Mouse (Mus musculus) liver, embryonic 11.5 days (tissue): ENCODE data around the gene Fbln2. TPM values are rescaled to one million over a fixed set of nuclear protein-coding genes. Genes with fewer than 3 reads are reported as not detected.

Source experiments
- ATAC-seq: fragments of 200-750 bp; cut with Nextera tagmentation; replicated peaks from 2 replicates; pipeline ENCODE4 v1.8.0; 2017; ENCODE audit warnings: moderate number of reproducible peaks, mild to moderate bottlenecking, moderate TSS enrichment, moderate library complexity; ENCODE audit not compliant: low FRiP score
- DNase-seq: peaks from one replicate; pipeline ENCODE4 v3.0.0-alpha.2; 2017; ENCODE audit warnings: low spot score
- H3K27ac ChIP-seq: fragments of 300-500 bp; sonication (generic); 2 replicates; pipeline ENCODE4 v1.5.1; 2014; ENCODE audit warnings: mild to moderate bottlenecking, low read depth, low read length, control low read depth
- H3K27me3 ChIP-seq: fragments of 300-500 bp; sonication (generic); replicated peaks from 2 replicates; pipeline ENCODE4 v1.6.1; 2014; ENCODE audit warnings: low read length, mixed read lengths; ENCODE audit not compliant: control insufficient read depth, insufficient read depth
- H3K36me3 ChIP-seq: fragments of 300-500 bp; sonication (generic); 2 replicates; pipeline ENCODE4 v1.6.1; 2014; ENCODE audit warnings: mild to moderate bottlenecking, low read length, moderate library complexity, mixed read lengths; ENCODE audit not compliant: control insufficient read depth, insufficient read depth
- H3K4me1 ChIP-seq: fragments of 300-500 bp; sonication (generic); replicated peaks from 2 replicates; pipeline ENCODE4 v1.6.1; 2014; ENCODE audit warnings: low read length, mixed read lengths; ENCODE audit not compliant: control insufficient read depth, insufficient read depth
- H3K4me2 ChIP-seq: fragments of 300-500 bp; sonication (generic); 2 replicates; pipeline ENCODE4 v1.6.1; 2014; ENCODE audit warnings: mild to moderate bottlenecking, control low read depth, moderate library complexity
- H3K4me3 ChIP-seq: fragments of 300-500 bp; sonication (generic); 2 replicates; pipeline ENCODE4 v1.5.1; 2014; ENCODE audit warnings: low read depth, low read length, control low read depth
- H3K9ac ChIP-seq: fragments of 300-500 bp; sonication (generic); 2 replicates; pipeline ENCODE4 v1.6.1; 2014; ENCODE audit warnings: low read depth, low read length, control low read depth
- H3K9me3 ChIP-seq: fragments of 300-500 bp; sonication (generic); 2 replicates; pipeline ENCODE4 v1.6.1; 2016; ENCODE audit warnings: low read length, inconsistent platforms, mixed read lengths; ENCODE audit not compliant: control insufficient read depth
- WGBS: fragments of 180-500 bp; shearing (Covaris S2); extraction: QIAGEN DNeasy Blood & Tissue Kit; methylation state at CpG from one replicate; pipeline ENCODE4 v1.1.7; 2014; 5-methylcytosine and 5-hydroxymethylcytosine counted together
- polyA plus RNA-seq: library from polyadenylated mRNA; unstranded; fragments of >200 nt; fragmentation: Nextera tagmentation; extraction: Ambion mirVana; gene quantifications from 2 replicates; pipeline ENCODE4 v1.2.1, GENCODE M21; 2014

Gene Fbln2
- polyA plus RNA-seq, 1 experiment from 2014 or later: 33.3 TPM

DNA sequence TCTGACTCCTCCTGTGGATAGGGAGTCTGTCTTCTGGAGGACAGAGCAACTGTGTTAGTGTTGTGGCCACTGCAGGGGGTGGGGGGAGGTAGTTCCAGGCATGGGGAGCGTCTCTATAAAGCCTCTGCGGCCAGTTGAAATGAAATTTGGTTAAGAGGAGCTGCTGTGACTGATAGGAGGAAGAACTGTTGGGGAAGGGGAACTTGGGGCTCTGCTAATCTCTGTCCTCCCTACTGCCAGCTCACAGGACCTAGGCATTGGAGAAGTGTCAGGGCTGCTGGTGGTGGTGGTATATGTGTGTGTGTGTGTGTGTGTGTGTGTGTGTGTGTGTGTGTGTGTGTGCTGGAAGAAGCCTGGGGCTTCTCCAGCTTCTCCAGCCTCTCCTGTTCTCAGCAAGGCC is 25.0 kb downstream of the Fbln2 start:
- Histone ChIP-seq H3K4me2 (no peak overlapping the region), H3K27ac (no peak overlapping the region), H3K9me3 (no peaks in the 10 kb centered on the region), H3K4me1 (peaks cover 7% of the 10 kb centered on the region; the same call in 1 of the 2 replicates), H3K27me3 (no peaks in the 10 kb centered on the region), H3K9ac (no peak overlapping the region), H3K4me3 (no peak overlapping the region), H3K36me3 (no peaks in the 10 kb centered on the region)
- WGBS: 43% methylated on average over 2 of the region's 2 CpGs
- DNase-seq (no peak), ATAC-seq (no peak)

DNA sequence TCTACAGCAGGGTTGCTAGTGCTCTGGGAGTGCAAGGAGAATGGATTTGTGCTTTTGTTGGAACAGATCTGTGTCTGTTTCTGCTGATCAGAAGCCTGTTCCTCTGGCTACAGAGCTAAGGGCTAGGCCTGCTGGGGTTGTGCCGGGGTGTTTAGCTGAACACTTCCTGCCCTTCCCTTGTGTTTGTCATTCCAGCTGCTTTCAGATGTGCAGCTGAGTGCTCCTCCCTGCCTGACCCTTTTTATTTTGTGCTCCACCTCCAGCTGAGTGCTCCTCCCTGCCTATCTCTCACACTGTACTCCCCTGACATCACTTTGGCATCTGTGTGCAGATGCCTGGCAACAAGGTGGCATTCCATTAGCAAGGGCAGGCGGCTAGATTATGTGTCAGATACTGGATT is 28.3 kb downstream of the Fbln2 start:
- WGBS: 59% methylated on average over 2 of the region's 2 CpGs
- Histone ChIP-seq H3K9ac (no peak overlapping the region), H3K36me3 (no peaks in the 10 kb centered on the region), H3K4me1 (peaks cover 6% of the 10 kb centered on the region; the same call in 1 of the 2 replicates), H3K27ac (no peak overlapping the region), H3K9me3 (no peaks in the 10 kb centered on the region), H3K4me2 (no peak overlapping the region), H3K4me3 (no peak overlapping the region), H3K27me3 (peaks cover 4% of the 10 kb centered on the region; the same call in 1 of the 2 replicates)
- ATAC-seq: no peak
- no peak for DNase-seq

DNA sequence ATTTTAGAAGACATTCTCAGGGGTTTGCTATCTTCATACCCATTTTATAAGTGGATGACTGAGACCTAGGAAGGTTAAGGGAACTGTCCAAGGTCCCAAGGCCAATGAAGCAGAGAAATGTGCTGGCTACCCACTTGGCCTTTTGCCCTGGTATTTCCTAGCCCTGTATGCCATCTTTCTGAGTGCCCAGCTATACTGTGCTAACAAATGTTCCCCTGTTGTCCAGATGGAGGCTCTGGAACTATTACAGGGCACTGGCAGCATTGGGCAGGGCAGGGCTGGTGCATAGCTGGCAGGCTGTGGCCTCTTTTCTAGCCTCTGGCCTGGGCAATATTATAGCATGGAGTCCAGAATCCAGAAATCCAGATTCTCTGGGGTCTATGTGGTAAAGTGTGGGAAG is 28.7 kb downstream of the Fbln2 start:
- H3K4me1 ChIP-seq: peaks cover 2% of the 10 kb centered on the region; the same call in 1 of the 2 replicates
- H3K4me2 ChIP-seq: no peak overlapping the region
- ATAC-seq (no peak), DNase-seq (no peak)
- no peaks in the 10 kb centered on the region for H3K36me3 ChIP-seq
- no peak overlapping the region for H3K9ac ChIP-seq
- no peak overlapping the region for H3K4me3 ChIP-seq
- H3K27ac ChIP-seq: no peak overlapping the region
- H3K9me3 ChIP-seq: no peaks in the 10 kb centered on the region
- peaks cover 4% of the 10 kb centered on the region; the same call in 1 of the 2 replicates for H3K27me3 ChIP-seq

DNA sequence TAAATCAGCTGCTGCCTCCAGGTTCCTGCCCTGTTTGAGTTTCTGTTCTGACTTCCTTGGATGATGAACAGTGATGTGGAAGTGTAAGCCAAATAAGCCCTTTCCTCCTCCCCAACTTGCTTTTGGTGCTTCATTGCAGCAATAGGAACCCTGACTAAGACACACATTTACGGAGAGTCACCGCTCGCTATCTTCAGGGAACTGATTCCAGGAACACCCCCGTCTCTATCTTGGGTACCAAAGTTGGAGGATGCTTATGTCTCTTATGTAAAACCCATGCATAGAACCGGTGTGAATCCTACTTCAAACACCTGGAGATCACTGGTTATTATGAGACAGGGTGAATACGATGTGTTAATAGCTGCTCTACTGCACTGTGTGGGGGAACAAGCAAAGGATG is 31.1 kb downstream of the Fbln2 start:
- no peaks in the 10 kb centered on the region for H3K4me1 ChIP-seq

DNA sequence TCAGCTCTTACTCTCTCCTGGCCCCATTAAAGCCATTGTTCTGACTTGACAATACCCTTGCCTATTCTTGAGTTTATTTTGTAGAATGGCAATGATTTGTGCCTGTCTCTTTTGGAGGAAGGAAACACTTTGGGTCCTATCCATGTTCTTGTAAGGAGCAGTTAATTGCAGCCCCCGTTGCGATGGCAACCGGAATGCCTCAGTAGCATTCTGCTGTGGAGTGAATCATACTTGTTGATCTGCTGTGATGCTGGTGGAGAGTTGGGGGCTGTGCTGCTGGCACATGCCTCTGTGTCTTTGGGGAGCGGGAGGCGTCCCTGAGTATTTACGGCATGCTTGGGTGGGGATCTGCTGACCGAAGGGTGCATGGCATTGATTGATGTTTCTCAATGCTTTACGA is 32.1 kb downstream of the Fbln2 start:
- H3K9me3 ChIP-seq: no peaks in the 10 kb centered on the region
- peaks cover 4% of the 10 kb centered on the region; the same call in 1 of the 2 replicates for H3K27me3 ChIP-seq
- H3K36me3 ChIP-seq: no peaks in the 10 kb centered on the region
- ATAC-seq (no peak), DNase-seq (no peak)
- H3K4me3 ChIP-seq: no peak overlapping the region
- H3K4me1 ChIP-seq: no peaks in the 10 kb centered on the region
- H3K27ac ChIP-seq: no peak overlapping the region
- no peak overlapping the region for H3K4me2 ChIP-seq
- no peak overlapping the region for H3K9ac ChIP-seq
- WGBS: 72% methylated on average over 8 of the region's 8 CpGs

More for the DNA sequence above, 31.1 kb downstream of the Fbln2 start:
- Histone ChIP-seq H3K9me3 (no peaks in the 10 kb centered on the region), H3K27ac (no peak overlapping the region), H3K9ac (no peak overlapping the region), H3K4me3 (no peak overlapping the region), H3K4me2 (no peak overlapping the region), H3K27me3 (peaks cover 4% of the 10 kb centered on the region; the same call in 1 of the 2 replicates), H3K36me3 (no peaks in the 10 kb centered on the region)
- DNase-seq (no peak), ATAC-seq (no peak)
- WGBS: 77% methylated on average over 6 of the region's 6 CpGs

DNA sequence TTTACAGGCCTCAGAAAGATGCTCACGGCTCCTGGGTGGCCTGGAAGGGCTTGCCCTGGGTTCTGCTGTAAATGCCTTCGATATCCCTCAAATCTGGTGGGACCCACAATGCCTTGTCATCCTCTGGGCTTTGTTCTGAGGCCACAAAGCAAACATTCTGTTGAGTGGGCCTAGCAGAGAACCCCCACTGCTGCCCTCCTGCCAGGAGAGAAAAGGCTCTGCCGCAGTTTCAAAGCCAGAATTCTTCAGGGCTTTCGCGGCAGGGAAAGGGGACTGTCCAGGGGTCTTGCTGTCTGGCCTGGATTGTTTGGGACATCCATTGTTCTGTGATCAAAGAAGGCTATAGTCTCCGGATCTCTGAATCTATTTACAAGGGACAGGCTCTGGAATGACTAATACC is 33.1 kb downstream of the Fbln2 start:
- Histone ChIP-seq H3K36me3 (no peaks in the 10 kb centered on the region), H3K4me2 (no peak overlapping the region), H3K4me3 (no peak overlapping the region), H3K9me3 (no peaks in the 10 kb centered on the region), H3K4me1 (no peaks in the 10 kb centered on the region), H3K27me3 (peaks cover 4% of the 10 kb centered on the region; the same call in 1 of the 2 replicates), H3K9ac (no peak overlapping the region), H3K27ac (no peak overlapping the region)
- 37% methylated on average over 6 of the region's 6 CpGs for WGBS
- DNase-seq (no peak), ATAC-seq (no peak)

DNA sequence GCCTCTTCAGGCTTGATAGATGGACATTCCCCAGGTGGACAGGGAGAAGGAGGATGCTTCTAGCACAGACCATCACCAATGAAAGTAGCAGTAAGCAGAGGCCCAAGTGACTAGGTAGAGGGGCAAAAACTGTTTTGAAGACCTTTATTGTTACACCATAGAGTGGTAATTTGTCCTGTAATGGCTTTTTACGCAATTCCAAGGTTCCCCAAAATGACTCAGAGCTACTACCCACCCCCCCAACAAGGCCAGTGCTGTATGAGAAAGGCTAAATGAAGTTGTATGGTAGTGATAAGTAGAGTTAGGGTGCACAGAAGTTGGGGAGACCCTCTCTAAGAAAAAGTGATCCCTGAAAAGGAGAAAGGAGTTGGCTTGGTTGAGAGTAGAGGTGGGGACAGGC is 35.1 kb downstream of the Fbln2 start:
- 64% methylated on average over 1 of the region's 1 CpGs for WGBS
- Histone ChIP-seq H3K9ac (no peak overlapping the region), H3K27me3 (peaks cover 4% of the 10 kb centered on the region; the same call in 1 of the 2 replicates), H3K36me3 (no peaks in the 10 kb centered on the region), H3K27ac (no peak overlapping the region), H3K4me2 (no peak overlapping the region), H3K4me3 (no peak overlapping the region), H3K4me1 (no peaks in the 10 kb centered on the region), H3K9me3 (no peaks in the 10 kb centered on the region)
- no peak for ATAC-seq
- no peak for DNase-seq

DNA sequence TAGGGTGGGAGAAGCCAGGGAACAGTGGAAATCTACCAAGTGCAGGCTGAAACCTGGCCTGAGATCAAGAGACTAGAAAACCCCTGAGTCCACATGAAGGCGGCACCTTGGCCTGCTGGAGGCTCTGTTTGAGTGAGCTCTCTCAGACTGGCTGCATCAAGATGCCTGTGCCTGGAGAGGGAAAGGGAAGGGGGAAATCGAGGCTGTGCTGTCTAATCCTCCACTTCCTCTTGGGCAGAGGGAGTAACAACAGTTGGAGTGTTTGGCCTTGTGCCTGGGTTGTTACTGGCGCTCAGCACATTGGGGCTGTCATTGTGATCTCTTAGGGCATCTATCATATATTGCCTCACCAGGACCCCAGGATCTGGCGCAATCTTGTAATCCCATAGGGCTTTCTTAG is 36.4 kb downstream of the Fbln2 start:
- H3K4me3 ChIP-seq: no peak overlapping the region
- no peak overlapping the region for H3K9ac ChIP-seq
- DNase-seq: no peak
- H3K4me1 ChIP-seq: no peaks in the 10 kb centered on the region
- no peak overlapping the region for H3K27ac ChIP-seq
- no peak overlapping the region for H3K4me2 ChIP-seq
- WGBS: 73% methylated on average over 4 of the region's 4 CpGs
- no peaks in the 10 kb centered on the region for H3K36me3 ChIP-seq
- ATAC-seq: no peak
- peaks cover 2% of the 10 kb centered on the region; the same call in 1 of the 2 replicates for H3K27me3 ChIP-seq
- no peaks in the 10 kb centered on the region for H3K9me3 ChIP-seq

DNA sequence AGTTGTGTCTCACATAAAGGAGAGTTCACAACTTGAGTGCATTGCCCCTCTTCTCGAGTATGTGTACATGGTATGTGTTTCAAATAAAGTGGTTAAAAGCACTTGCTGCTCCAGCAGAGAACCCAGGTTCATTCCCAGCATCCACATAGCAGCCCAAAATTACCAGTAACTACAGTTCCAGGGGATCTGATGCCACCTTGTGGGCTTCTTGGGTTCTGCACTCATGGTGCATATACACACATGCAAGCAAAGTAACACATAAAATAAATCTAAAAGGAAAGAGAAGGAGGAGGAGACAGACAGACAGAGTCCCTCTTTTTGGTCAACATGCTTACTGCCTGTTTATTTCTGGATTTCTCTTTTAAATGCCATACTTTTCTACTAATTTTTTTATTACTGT is 37.5 kb downstream of the Fbln2 start:
- ATAC-seq (no peak), DNase-seq (no peak)
- Histone ChIP-seq H3K9me3 (no peaks in the 10 kb centered on the region), H3K4me3 (no peak overlapping the region), H3K9ac (no peak overlapping the region), H3K36me3 (no peaks in the 10 kb centered on the region), H3K27me3 (peaks cover 2% of the 10 kb centered on the region; the same call in 1 of the 2 replicates), H3K4me1 (no peaks in the 10 kb centered on the region), H3K4me2 (no peak overlapping the region), H3K27ac (no peak overlapping the region)
- WGBS: 76% methylated on average over 1 of the region's 1 CpGs
